Mouse (Mus musculus) liver, adult 2 months (tissue): ENCODE measurements at regions not wholly inside any gene's neighbourhood (a gene's known extent, or its start where the extent isn't known, plus 50 kb on each side); places are given as distances from the start of the nearest gene placed in this dataset.

Experiments used
- CTCF ChIP-seq: fragments of 200-500 bp; IDR thresholded peaks from 2 replicates; pipeline ENCODE4 v1.5.1; 2011; ENCODE audit warnings: low read depth, low read length, control low read depth
- POLR2A ChIP-seq: fragments of 200-500 bp; IDR thresholded peaks from 2 replicates; pipeline ENCODE4 v1.6.1; 2011; ENCODE audit warnings: low read length, control low read depth; ENCODE audit not compliant: insufficient read depth; ENCODE audit errors: extremely low read depth

- no peak for TF ChIP-seq CTCF
- no peak for TF ChIP-seq POLR2A
These were observed 234.4 kb upstream of the Zeb2 start for GRCm38 (mm10) chr2:45351529-45352133.
